Mouse (Mus musculus): ENCODE data around the gene Gbx2. TPM values are rescaled to one million over a fixed set of nuclear protein-coding genes. Genes with fewer than 3 reads are reported as not detected.

Gbx2 gene
- total and polyA plus RNA-seq, 2 experiments from 2014 or later = 22.1 to 26.9 TPM

DNA sequence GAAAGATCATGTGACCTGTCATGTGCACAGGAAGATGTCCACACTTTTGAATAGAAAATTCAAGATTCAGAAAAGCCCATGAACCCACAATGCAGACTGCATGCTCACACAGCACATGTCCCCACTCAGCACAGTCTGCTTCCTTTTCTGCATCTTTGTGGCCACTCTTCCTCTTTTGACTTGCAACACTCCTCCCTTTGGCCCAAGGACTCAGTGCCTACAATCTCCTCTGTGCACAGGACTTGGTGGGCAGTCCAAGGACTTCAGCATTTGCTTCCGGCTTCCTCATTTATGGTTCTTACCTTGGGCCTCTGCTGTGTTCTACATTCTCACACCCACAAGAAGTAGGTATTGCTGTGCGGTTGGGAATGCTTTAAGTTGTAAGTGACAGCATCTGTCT, 28.7 kb downstream of the Gbx2 start:
- no peak for TF ChIP-seq CTCF (IDR thresholded peaks at IDR 0.05; ENCODE audit: low read depth)
- Histone ChIP-seq H3K36me3 (ENCODE audit: insufficient read depth, low read length) (no peaks in the 10 kb centered on the region), H3K4me3 (ENCODE audit: low read length) (no peak overlapping the region), H3K27me3 (ENCODE audit: insufficient read depth, low read length) (no peaks in the 10 kb centered on the region), H3K9me3 (ENCODE audit: low read length) (no peaks in the 10 kb centered on the region), H3K27ac (no peak overlapping the region), H3K9ac (replicated peaks; ENCODE audit: low read length) (no peak overlapping the region), H3K4me2 (ENCODE audit: low read depth, low read length) (no peak overlapping the region), H3K4me1 (ENCODE audit: insufficient read depth, low read length) (no peaks in the 10 kb centered on the region)
- WGBS = 92% methylated on average over 2 of the region's 2 CpGs
- no peak for ATAC-seq
- DNase-seq (ENCODE audit: low spot score) = no peak

DNA sequence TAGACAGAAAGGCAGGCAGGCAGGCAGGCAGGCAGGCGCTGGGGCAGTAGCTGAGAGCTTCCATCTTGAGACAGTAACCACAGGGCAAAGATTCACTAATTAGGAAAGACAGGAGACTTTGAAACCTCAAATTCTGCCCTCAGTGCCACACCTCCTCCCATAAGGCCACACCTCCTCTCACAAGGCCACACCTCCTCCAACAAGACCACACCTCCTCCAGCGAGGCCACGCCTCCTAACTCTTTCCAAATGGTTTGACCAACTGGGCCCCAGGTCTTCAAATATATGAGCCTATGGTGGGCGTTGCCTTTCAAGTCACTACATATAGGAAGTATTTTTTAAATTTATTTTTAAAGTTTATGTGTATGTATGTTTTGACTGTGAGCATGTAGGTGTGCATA, 29.6 kb downstream of the Gbx2 start:
- DNase-seq (ENCODE audit: low spot score) (no peak), ATAC-seq (no peak)
- no peak overlapping the region for H3K27ac ChIP-seq
- no peak overlapping the region for H3K4me3 ChIP-seq (ENCODE audit: low read length)
- no peak overlapping the region for H3K9ac ChIP-seq (replicated peaks; ENCODE audit: low read length)
- 84% methylated on average over 4 of the region's 4 CpGs for WGBS
- H3K27me3 ChIP-seq (ENCODE audit: insufficient read depth, low read length) = no peaks in the 10 kb centered on the region
- H3K9me3 ChIP-seq (ENCODE audit: low read length) = no peaks in the 10 kb centered on the region
- no peaks in the 10 kb centered on the region for H3K4me1 ChIP-seq (ENCODE audit: insufficient read depth, low read length)
- TF ChIP-seq CTCF (IDR thresholded peaks at IDR 0.05; ENCODE audit: low read depth) = no peak
- no peak overlapping the region for H3K4me2 ChIP-seq (ENCODE audit: low read depth, low read length)
- H3K36me3 ChIP-seq (ENCODE audit: insufficient read depth, low read length) = no peaks in the 10 kb centered on the region

DNA sequence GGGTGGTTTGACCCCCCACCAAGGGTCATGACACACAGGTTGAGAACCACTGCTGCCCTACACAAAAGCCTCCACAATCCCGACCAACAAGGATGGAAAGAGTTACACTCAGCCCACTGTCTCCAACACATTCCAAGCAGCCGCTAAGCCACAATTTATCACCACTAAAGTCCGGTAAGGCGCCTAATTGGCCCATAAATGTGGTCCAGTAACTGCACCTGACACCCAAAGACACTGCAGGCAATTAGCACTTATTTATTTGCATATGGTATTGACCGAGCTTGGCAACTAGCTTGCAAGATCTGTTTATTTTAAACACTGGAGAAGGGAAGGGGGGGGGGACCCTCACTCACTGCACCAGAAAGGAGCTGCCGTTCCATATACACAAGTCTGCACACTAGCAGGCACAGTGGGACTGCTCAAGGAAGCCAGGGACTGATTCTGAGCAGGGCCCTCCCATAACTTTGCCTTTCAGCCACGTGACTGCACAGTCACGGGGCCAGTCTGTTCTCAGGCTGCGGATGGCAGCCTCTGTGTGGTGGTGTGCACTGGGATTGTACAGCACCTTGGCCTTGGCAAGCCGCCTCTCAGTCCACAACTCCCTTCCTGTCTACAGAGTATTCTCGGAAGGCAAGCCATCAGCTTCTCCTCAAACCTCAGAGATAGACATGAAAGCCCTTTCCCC, 31.1 kb downstream of the Gbx2 start:
- H3K27me3 ChIP-seq (ENCODE audit: insufficient read depth, low read length) = no peaks in the 10 kb centered on the region
- DNase-seq (ENCODE audit: low spot score) (no peak), ATAC-seq (no peak)
- no peak overlapping the region for H3K4me2 ChIP-seq (ENCODE audit: low read depth, low read length)
- no peaks in the 10 kb centered on the region for H3K4me1 ChIP-seq (ENCODE audit: insufficient read depth, low read length)
- H3K36me3 ChIP-seq (ENCODE audit: insufficient read depth, low read length) = no peaks in the 10 kb centered on the region
- H3K27ac ChIP-seq = no peak overlapping the region
- no peaks in the 10 kb centered on the region for H3K9me3 ChIP-seq (ENCODE audit: low read length)
- TF ChIP-seq CTCF (IDR thresholded peaks at IDR 0.05; ENCODE audit: low read depth) = no peak
- 66% methylated on average over 11 of the region's 11 CpGs for WGBS
- no peak overlapping the region for H3K9ac ChIP-seq (replicated peaks; ENCODE audit: low read length)
- no peak overlapping the region for H3K4me3 ChIP-seq (ENCODE audit: low read length)

DNA sequence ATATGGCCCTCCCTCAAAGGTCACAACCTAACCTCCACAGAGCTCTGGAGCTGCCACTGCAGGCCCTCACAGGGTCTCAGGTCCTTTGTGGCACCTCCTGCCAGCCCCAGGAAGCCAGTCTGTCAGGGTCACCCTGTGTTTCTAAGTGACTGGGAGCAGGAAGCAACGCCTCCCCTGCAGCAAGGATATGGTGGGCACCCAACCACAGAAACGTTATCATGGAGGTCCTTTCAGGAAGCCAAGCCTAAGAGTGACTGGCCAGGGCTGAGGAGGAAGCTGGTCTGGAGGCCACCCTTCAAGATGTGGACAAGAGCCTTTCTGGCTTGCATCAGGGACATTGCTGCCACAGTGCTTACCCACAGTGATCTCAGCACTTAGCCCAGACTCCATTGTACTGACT, 31.9 kb downstream of the Gbx2 start:
- TF ChIP-seq CTCF (IDR thresholded peaks at IDR 0.05; ENCODE audit: low read depth) = no peak
- DNase-seq (ENCODE audit: low spot score) = no peak
- Histone ChIP-seq H3K9ac (replicated peaks; ENCODE audit: low read length) (no peak overlapping the region), H3K36me3 (ENCODE audit: insufficient read depth, low read length) (no peaks in the 10 kb centered on the region), H3K4me3 (ENCODE audit: low read length) (no peak overlapping the region), H3K4me2 (ENCODE audit: low read depth, low read length) (no peak overlapping the region), H3K9me3 (ENCODE audit: low read length) (no peaks in the 10 kb centered on the region), H3K27me3 (ENCODE audit: insufficient read depth, low read length) (no peaks in the 10 kb centered on the region), H3K27ac (no peak overlapping the region), H3K4me1 (ENCODE audit: insufficient read depth, low read length) (no peaks in the 10 kb centered on the region)
- no peak for ATAC-seq
- WGBS = 85% methylated on average over 2 of the region's 2 CpGs

DNA sequence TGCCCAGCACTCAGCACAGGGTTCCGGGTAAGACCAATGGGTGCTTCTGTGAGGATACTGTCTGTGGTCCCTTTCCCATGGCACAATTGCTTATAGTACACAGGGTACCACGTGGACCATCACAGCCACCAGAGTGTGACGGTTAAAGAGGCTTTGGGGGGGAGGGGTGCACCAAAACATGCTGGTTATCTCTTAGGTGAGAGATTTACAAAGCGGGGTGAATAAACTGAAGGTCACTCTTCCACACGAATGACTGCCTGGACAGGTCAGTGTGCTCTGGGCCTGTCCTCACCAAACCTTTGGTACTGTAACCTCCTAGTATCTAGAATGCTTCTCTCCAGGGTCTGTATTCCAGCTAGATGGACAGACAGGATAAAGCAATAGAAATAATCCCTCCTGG, 35.2 kb downstream of the Gbx2 start:
- H3K4me1 ChIP-seq (ENCODE audit: insufficient read depth, low read length) = peaks cover 15% of the 10 kb centered on the region
- DNase-seq (ENCODE audit: low spot score) (no peak), ATAC-seq (no peak)
- H3K4me2 ChIP-seq (ENCODE audit: low read depth, low read length) = no peak overlapping the region
- no peaks in the 10 kb centered on the region for H3K9me3 ChIP-seq (ENCODE audit: low read length)
- H3K36me3 ChIP-seq (ENCODE audit: insufficient read depth, low read length) = no peaks in the 10 kb centered on the region
- H3K9ac ChIP-seq (replicated peaks; ENCODE audit: low read length) = no peak overlapping the region
- H3K4me3 ChIP-seq (ENCODE audit: low read length) = no peak overlapping the region
- H3K27ac ChIP-seq = no peak overlapping the region
- WGBS = 84% methylated on average over 5 of the region's 5 CpGs
- TF ChIP-seq CTCF (IDR thresholded peaks at IDR 0.05; ENCODE audit: low read depth) = no peak
- no peaks in the 10 kb centered on the region for H3K27me3 ChIP-seq (ENCODE audit: insufficient read depth, low read length)

DNA sequence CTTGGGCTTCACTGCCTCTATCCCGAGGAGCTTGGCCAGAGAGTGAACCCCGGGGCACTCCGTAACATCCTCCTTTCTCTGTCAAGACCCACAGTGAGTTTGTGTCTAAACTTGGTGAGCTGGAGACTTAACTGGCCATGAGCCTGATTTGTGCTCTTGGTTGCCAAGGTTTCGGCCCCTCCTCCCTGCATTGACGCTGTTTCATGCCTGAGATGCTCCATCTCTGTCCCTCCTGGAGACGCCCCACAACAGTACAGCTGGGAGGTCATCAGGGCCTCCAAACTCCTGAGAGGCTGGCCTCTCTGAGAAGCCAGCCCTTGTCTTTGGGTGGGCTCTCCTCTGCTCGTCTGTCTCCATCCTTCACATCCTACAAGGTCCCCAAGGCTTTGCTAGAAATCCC, 38.7 kb downstream of the Gbx2 start:
- peak; percentile 57; the same call in 1 of the 2 replicates for ATAC-seq

DNA sequence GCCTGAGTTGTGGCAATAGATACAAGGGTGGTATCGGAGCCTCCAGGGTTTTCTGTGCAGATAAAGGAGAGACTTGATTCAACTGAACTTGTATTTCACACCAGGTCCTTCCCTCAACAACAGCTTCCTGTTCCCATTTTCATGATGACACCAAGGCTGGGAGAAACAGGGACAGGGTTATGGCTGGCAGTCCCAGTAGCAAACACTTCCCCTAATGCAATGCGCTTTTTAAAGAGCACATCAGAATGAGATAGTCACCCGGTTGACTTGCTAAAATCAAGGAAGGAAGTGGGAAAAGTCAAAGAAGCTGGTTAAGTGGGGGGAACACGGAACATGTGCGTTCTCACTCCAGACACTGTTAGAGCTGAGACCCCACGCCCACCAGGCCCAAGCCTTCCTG, 39.6 kb downstream of the Gbx2 start:
- WGBS = 81% methylated on average over 6 of the region's 6 CpGs
- H3K36me3 ChIP-seq (ENCODE audit: insufficient read depth, low read length) = peaks cover 19% of the 10 kb centered on the region; the same call in 1 of the 2 replicates
- H3K27me3 ChIP-seq (ENCODE audit: insufficient read depth, low read length) = no peaks in the 10 kb centered on the region
- no peak for TF ChIP-seq CTCF (IDR thresholded peaks at IDR 0.05; ENCODE audit: low read depth)
- no peak overlapping the region for H3K9ac ChIP-seq (replicated peaks; ENCODE audit: low read length)
- no peak overlapping the region for H3K27ac ChIP-seq
- H3K4me3 ChIP-seq (ENCODE audit: low read length) = no peak overlapping the region
- no peak for ATAC-seq
- H3K4me1 ChIP-seq (ENCODE audit: insufficient read depth, low read length) = peaks cover 15% of the 10 kb centered on the region
- DNase-seq (ENCODE audit: low spot score) = no peak
- no peak overlapping the region for H3K4me2 ChIP-seq (ENCODE audit: low read depth, low read length)
- H3K9me3 ChIP-seq (ENCODE audit: low read length) = no peaks in the 10 kb centered on the region

More for the DNA sequence above, 38.7 kb downstream of the Gbx2 start:
- WGBS = 27% methylated on average over 7 of the region's 7 CpGs
- no peak for TF ChIP-seq CTCF (IDR thresholded peaks at IDR 0.05; ENCODE audit: low read depth)
- Histone ChIP-seq H3K4me3 (ENCODE audit: low read length) (no peak overlapping the region), H3K36me3 (ENCODE audit: insufficient read depth, low read length) (peaks cover 19% of the 10 kb centered on the region; the same call in 1 of the 2 replicates), H3K27me3 (ENCODE audit: insufficient read depth, low read length) (no peaks in the 10 kb centered on the region), H3K9ac (replicated peaks; ENCODE audit: low read length) (no peak overlapping the region), H3K4me1 (ENCODE audit: insufficient read depth, low read length) (peaks cover 15% of the 10 kb centered on the region), H3K9me3 (ENCODE audit: low read length) (no peaks in the 10 kb centered on the region), H3K27ac (no peak overlapping the region), H3K4me2 (ENCODE audit: low read depth, low read length) (no peak overlapping the region)
- DNase-seq (ENCODE audit: low spot score) = peak; percentile 59
